Mouse (Mus musculus): ENCODE data around the gene Spice1. TPM values are rescaled to one million over a fixed set of nuclear protein-coding genes. Genes with fewer than 3 reads are reported as not detected.

The Spice1 gene
- polyA plus RNA-seq, 2 experiments, result 4.8 to 8.3 TPM

GRCm38 (mm10) chr16:44407211-44407610 lies 60.3 kb downstream of the Spice1 start:
- H3K4me3 ChIP-seq (ENCODE audit: insufficient read depth in 1 of 2, low read depth in 2 of 2, low read length in 2 of 2), result no peak overlapping the region
- ATAC-seq (ENCODE audit: insufficient read depth) (no peak), DNase-seq (ENCODE audit: low read depth in 3 of 3, low spot score in 3 of 3) (no peak)
- no peaks in the 10 kb centered on the region for H3K4me1 ChIP-seq (replicated peaks; ENCODE audit: control insufficient read depth in 2 of 2, insufficient read depth in 2 of 2, low read length in 1 of 2)
- no peak overlapping the region for H3K4me2 ChIP-seq (ENCODE audit: low read depth)
- no peaks in the 10 kb centered on the region for H3K36me3 ChIP-seq (replicated peaks; ENCODE audit: control insufficient read depth, insufficient read depth, low read depth)
- 56% methylated on average over 5 of the region's 5 CpGs for WGBS (ENCODE audit: insufficient replicate concordance)
- no peak overlapping the region for H3K27ac ChIP-seq
- no peak overlapping the region for H3K9ac ChIP-seq (replicated peaks)
- no peaks in the 10 kb centered on the region for H3K9me3 ChIP-seq (ENCODE audit: control insufficient read depth, low read length)
- H3K27me3 ChIP-seq (ENCODE audit: control insufficient read depth, insufficient read depth, low read length), result no peaks in the 10 kb centered on the region
- TF ChIP-seq CTCF (IDR thresholded peaks at IDR 0.05; ENCODE audit: low read depth) (no peak), EP300 (IDR thresholded peaks at IDR 0.05; ENCODE audit: low read depth) (no peak)

- ATAC-seq (ENCODE audit: insufficient read depth), result no peak
- no peaks in the 10 kb centered on the region for H3K27me3 ChIP-seq (ENCODE audit: control insufficient read depth, insufficient read depth, low read length)
- no peaks in the 10 kb centered on the region for H3K4me1 ChIP-seq (replicated peaks; ENCODE audit: control insufficient read depth in 2 of 2, insufficient read depth in 2 of 2, low read length in 1 of 2)
- WGBS (ENCODE audit: insufficient replicate concordance), result 63% methylated on average over 2 of the region's 2 CpGs
- H3K4me2 ChIP-seq (ENCODE audit: low read depth), result no peak overlapping the region
- TF ChIP-seq EP300 (IDR thresholded peaks at IDR 0.05; ENCODE audit: low read depth) (no peak), CTCF (IDR thresholded peaks at IDR 0.05; ENCODE audit: low read depth) (no peak)
- no peak overlapping the region for H3K4me3 ChIP-seq (ENCODE audit: insufficient read depth in 1 of 2, low read depth in 2 of 2, low read length in 2 of 2)
- no peaks in the 10 kb centered on the region for H3K36me3 ChIP-seq (replicated peaks; ENCODE audit: control insufficient read depth, insufficient read depth, low read depth)
- H3K9me3 ChIP-seq (ENCODE audit: control insufficient read depth, low read length), result no peaks in the 10 kb centered on the region
- DNase-seq (ENCODE audit: low read depth in 3 of 3, low spot score in 3 of 3), result no peak
- no peak overlapping the region for H3K9ac ChIP-seq (replicated peaks)
- no peak overlapping the region for H3K27ac ChIP-seq
These were observed 61.4 kb downstream of the Spice1 start for GRCm38 (mm10) chr16:44408290-44408689.

GRCm38 (mm10) chr16:44410176-44410575 lies 63.3 kb downstream of the Spice1 start:
- H3K4me3 ChIP-seq (ENCODE audit: insufficient read depth in 1 of 2, low read depth in 2 of 2, low read length in 2 of 2), result no peak overlapping the region
- H3K9ac ChIP-seq (replicated peaks), result no peak overlapping the region
- WGBS (ENCODE audit: insufficient replicate concordance), result 25% methylated on average over 6 of the region's 6 CpGs
- ATAC-seq (ENCODE audit: insufficient read depth), result no peak
- no peak for DNase-seq (ENCODE audit: low read depth in 3 of 3, low spot score in 3 of 3)
- no peaks in the 10 kb centered on the region for H3K36me3 ChIP-seq (replicated peaks; ENCODE audit: control insufficient read depth, insufficient read depth, low read depth)
- no peak overlapping the region for H3K4me2 ChIP-seq (ENCODE audit: low read depth)
- H3K9me3 ChIP-seq (ENCODE audit: control insufficient read depth, low read length), result no peaks in the 10 kb centered on the region
- no peaks in the 10 kb centered on the region for H3K4me1 ChIP-seq (replicated peaks; ENCODE audit: control insufficient read depth in 2 of 2, insufficient read depth in 2 of 2, low read length in 1 of 2)
- H3K27me3 ChIP-seq (ENCODE audit: control insufficient read depth, insufficient read depth, low read length), result no peaks in the 10 kb centered on the region
- no peak overlapping the region for H3K27ac ChIP-seq
- TF ChIP-seq EP300 (IDR thresholded peaks at IDR 0.05; ENCODE audit: low read depth) (no peak), CTCF (IDR thresholded peaks at IDR 0.05; ENCODE audit: low read depth) (no peak)

- WGBS (ENCODE audit: insufficient replicate concordance), result 71% methylated on average over 8 of the region's 8 CpGs
- no peak overlapping the region for H3K4me2 ChIP-seq (ENCODE audit: low read depth)
- no peak for DNase-seq (ENCODE audit: low read depth in 3 of 3, low spot score in 3 of 3)
These were observed 70.7 kb downstream of the Spice1 start for GRCm38 (mm10) chr16:44417596-44417995.

GRCm38 (mm10) chr16:44421735-44422134 lies 74.8 kb downstream of the Spice1 start:
- 54% methylated on average over 8 of the region's 8 CpGs for WGBS (ENCODE audit: insufficient replicate concordance)
- H3K4me2 ChIP-seq (ENCODE audit: low read depth), result no peak overlapping the region
- ATAC-seq (ENCODE audit: insufficient read depth), result no peak
- no peak overlapping the region for H3K27ac ChIP-seq
- no peaks in the 10 kb centered on the region for H3K4me1 ChIP-seq (replicated peaks; ENCODE audit: control insufficient read depth in 2 of 2, insufficient read depth in 2 of 2, low read length in 1 of 2)
- no peaks in the 10 kb centered on the region for H3K9me3 ChIP-seq (ENCODE audit: control insufficient read depth, low read length)
- H3K27me3 ChIP-seq (ENCODE audit: control insufficient read depth, insufficient read depth, low read length), result no peaks in the 10 kb centered on the region
- H3K9ac ChIP-seq (replicated peaks), result no peak overlapping the region
- no peaks in the 10 kb centered on the region for H3K36me3 ChIP-seq (replicated peaks; ENCODE audit: control insufficient read depth, insufficient read depth, low read depth)
- TF ChIP-seq CTCF (IDR thresholded peaks at IDR 0.05; ENCODE audit: low read depth), result no peak
- TF ChIP-seq EP300 (IDR thresholded peaks at IDR 0.05; ENCODE audit: low read depth), result no peak
- DNase-seq (ENCODE audit: low read depth in 3 of 3, low spot score in 3 of 3), result no peak
- no peak overlapping the region for H3K4me3 ChIP-seq (ENCODE audit: insufficient read depth in 1 of 2, low read depth in 2 of 2, low read length in 2 of 2)

More at GRCm38 (mm10) chr16:44417596-44417995, 70.7 kb downstream of the Spice1 start:
- no peak for TF ChIP-seq CTCF (IDR thresholded peaks at IDR 0.05; ENCODE audit: low read depth)
- Histone ChIP-seq H3K4me1 (replicated peaks; ENCODE audit: control insufficient read depth in 2 of 2, insufficient read depth in 2 of 2, low read length in 1 of 2) (no peaks in the 10 kb centered on the region), H3K9me3 (ENCODE audit: control insufficient read depth, low read length) (no peaks in the 10 kb centered on the region), H3K9ac (replicated peaks) (no peak overlapping the region), H3K27me3 (ENCODE audit: control insufficient read depth, insufficient read depth, low read length) (no peaks in the 10 kb centered on the region), H3K27ac (no peak overlapping the region), H3K4me3 (ENCODE audit: insufficient read depth in 1 of 2, low read depth in 2 of 2, low read length in 2 of 2) (no peak overlapping the region), H3K36me3 (replicated peaks; ENCODE audit: control insufficient read depth, insufficient read depth, low read depth) (no peaks in the 10 kb centered on the region)
- no peak for ATAC-seq (ENCODE audit: insufficient read depth)
